Mouse (Mus musculus): ENCODE results near the gene Smap1. TPM values are rescaled to one million over a fixed set of nuclear protein-coding genes. Genes with fewer than 3 reads are reported as not detected.

The Smap1 gene
- total RNA-seq, 2 experiments from 2014 or later, result 80.0 to 84.1 TPM

DNA sequence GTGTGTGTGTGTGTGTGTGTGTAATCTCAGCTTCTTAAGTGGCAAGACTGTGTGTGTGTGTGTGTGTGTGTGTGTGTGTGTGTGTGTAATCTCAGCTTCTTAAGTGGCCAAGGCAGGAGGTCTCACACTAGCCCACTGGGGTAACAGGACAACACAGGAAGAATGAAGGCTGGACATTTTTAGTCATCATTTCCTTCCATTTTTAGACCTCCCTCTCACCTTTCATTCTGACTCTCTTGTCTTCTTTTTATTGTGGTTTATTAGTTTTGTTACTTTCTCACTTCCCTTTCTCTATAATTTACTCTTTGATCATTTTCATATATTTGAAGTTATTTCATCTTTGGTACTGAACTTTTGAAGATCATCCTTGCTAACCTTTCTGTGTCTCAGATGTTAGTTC, 81.2 kb downstream of the Smap1 start:
- no peak for DNase-seq (ENCODE audit: low spot score in 2 of 2)

- no peak for DNase-seq (ENCODE audit: low spot score in 2 of 2)
Measured at GRCm38 (mm10) chr1:23836630-23837029, 85.5 kb downstream of the Smap1 start.

DNA sequence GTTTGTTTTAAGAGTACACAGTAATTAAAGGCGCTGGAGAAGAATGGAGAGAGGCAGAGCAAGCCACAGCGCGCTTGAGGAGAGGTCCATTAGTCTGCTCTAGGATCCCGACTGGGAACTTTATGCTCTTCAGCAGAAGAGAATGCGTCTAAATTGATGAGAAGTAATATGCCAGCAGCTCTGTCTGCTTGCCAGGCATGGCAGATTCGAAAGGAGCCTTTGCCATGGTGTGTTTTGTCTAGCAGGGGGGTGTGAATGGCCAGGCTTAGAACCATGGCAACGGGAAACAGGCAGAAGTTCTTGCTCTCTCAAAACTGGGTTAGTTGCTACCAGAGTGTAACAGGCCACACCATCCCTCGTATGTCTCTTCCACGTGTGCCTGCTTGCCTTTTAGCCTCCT, 87.3 kb downstream of the Smap1 start:
- no peak for DNase-seq (ENCODE audit: low spot score in 2 of 2)

- no peak for DNase-seq (ENCODE audit: low spot score in 2 of 2)
Measured at GRCm38 (mm10) chr1:23834246-23834645, 87.9 kb downstream of the Smap1 start.

DNA sequence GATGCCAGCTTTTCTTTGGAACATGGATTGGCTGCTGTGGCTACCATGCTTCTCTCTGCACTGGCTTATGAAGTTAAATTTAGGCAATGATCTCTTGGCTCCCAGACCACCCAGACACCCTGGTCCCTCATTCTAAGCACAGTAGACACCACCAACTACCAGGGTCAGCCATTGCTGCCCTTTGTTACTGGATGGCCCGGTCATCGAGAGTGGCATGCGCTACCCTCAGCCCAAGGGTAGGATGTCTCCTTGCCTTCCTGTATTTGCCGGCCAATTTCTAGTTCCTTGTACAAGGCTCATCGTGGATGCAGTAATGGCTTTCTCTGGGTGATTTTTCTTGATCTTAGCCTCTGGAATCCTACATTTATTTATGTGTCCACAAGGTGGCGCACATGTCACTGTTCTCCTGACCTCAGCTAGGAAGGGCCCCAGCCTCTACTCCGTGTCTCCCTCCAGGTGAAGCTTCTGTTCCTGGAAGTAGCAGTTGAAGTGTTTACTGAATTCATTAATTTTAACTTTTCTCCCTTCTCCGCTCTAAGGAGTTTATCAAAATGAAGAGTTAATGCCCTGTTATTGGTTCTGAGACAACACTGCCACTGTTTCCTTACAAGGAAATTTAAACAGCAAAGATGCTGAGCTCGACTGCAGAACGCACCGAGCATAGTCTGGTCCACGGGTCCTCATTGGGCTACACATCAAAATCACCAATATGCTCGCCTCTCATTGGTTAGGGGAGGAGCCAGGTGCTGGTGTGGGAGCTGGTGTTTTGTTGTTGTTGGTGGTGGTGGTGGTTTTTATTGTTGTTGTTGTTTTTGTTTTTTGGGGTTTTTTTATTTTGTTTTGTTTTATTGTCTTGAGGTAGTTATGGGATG, 95.0 kb downstream of the Smap1 start:
- peak in 1 of 2 experiments; percentile 13 for DNase-seq (ENCODE audit: low spot score in 2 of 2)

GRCm38 (mm10) chr1:23821615-23822014, 100.5 kb downstream of the Smap1 start:
- no peak for DNase-seq (ENCODE audit: low spot score in 2 of 2)

- DNase-seq (ENCODE audit: low spot score in 2 of 2), result no peak
Measured at GRCm38 (mm10) chr1:23798306-23798705, 123.8 kb downstream of the Smap1 start.

Other genes starting within 250 kb of the Smap1 start
- 1 to 10 TPM in 1 of 2 experiments, under 1 TPM in 1; 0.42 to 4.2 TPM for gene B3gat2, start 160.6 kb downstream of the Smap1 start, total RNA-seq (2021)
- 10 to 100 TPM; 59.2 to 71.4 TPM for gene Sdhaf4, start 83.3 kb upstream of the Smap1 start, total RNA-seq (2021)
- gene Fam135a, start 178.0 kb upstream of the Smap1 start, total RNA-seq (2021), result 10 to 100 TPM; 30.0 to 31.8 TPM

Measured in adrenal gland, postnatal 4 days (tissue).